Mouse (Mus musculus): Measurements from ENCODE around the gene Nrip3.

The Nrip3 gene

GRCm38 (mm10) chr7:109767575-109768350 is 14.1 kb downstream of the Nrip3 start:
- no peak for DNase-seq

GRCm38 (mm10) chr7:109764009-109764408 is 17.8 kb downstream of the Nrip3 start:
- no peak for DNase-seq

GRCm38 (mm10) chr7:109756291-109756690 is 25.5 kb downstream of the Nrip3 start:
- peak; percentile 45 for DNase-seq

GRCm38 (mm10) chr7:109754034-109754433 is 27.8 kb downstream of the Nrip3 start:
- no peak for DNase-seq

- peak; percentile 91 for DNase-seq
Observed at GRCm38 (mm10) chr7:109752008-109752925, 29.6 kb downstream of the Nrip3 start, which contains the start of gene Tmem9b. Gene Tmem9b, minus strand, starts transcription at chr7:109752875.

GRCm38 (mm10) chr7:109751427-109752007 is 30.3 kb downstream of the Nrip3 start:
- DNase-seq: peak; percentile 21

GRCm38 (mm10) chr7:109747747-109748146 is 34.1 kb downstream of the Nrip3 start:
- no peak for DNase-seq

- DNase-seq: no peak
Observed at GRCm38 (mm10) chr7:109741703-109742102, 40.1 kb downstream of the Nrip3 start.

- DNase-seq: no peak
Observed at GRCm38 (mm10) chr7:109741060-109741459, 40.8 kb downstream of the Nrip3 start.

- no peak for DNase-seq
Observed at GRCm38 (mm10) chr7:109739822-109740370, 41.9 kb downstream of the Nrip3 start.

GRCm38 (mm10) chr7:109734806-109735205 is 47.0 kb downstream of the Nrip3 start:
- no peak for DNase-seq

GRCm38 (mm10) chr7:109731626-109732025 is 50.2 kb downstream of the Nrip3 start, which contains the start of gene Ascl3:
Gene Ascl3, minus strand, starts transcription at chr7:109731726.
- no peak for DNase-seq

- DNase-seq: no peak
Observed at GRCm38 (mm10) chr7:109723697-109724096, 58.1 kb downstream of the Nrip3 start, which contains the start of gene BC051019. Gene BC051019, minus strand, starts transcription at chr7:109723850.

GRCm38 (mm10) chr7:109723114-109723513 is 58.7 kb downstream of the Nrip3 start:
- no peak for DNase-seq

GRCm38 (mm10) chr7:109722618-109723017 is 59.2 kb downstream of the Nrip3 start:
- DNase-seq: no peak

- DNase-seq: no peak
Observed at GRCm38 (mm10) chr7:109719286-109719685, 62.5 kb downstream of the Nrip3 start.

GRCm38 (mm10) chr7:109713434-109713982 is 68.3 kb downstream of the Nrip3 start:
- no peak for DNase-seq

- DNase-seq: no peak
Observed at GRCm38 (mm10) chr7:109712198-109712597, 69.6 kb downstream of the Nrip3 start.

- DNase-seq: no peak
Observed at GRCm38 (mm10) chr7:109710069-109710468, 71.8 kb downstream of the Nrip3 start.

- DNase-seq: peak; percentile 39
Observed at GRCm38 (mm10) chr7:109708961-109709382, 72.9 kb downstream of the Nrip3 start.
